In genomic region chr5:33656739-33657138, GRCm38 (mm10) we compare ENCODE assay signal across 8 mouse cellular contexts. TPM values are rescaled to one million over a fixed set of nuclear protein-coding genes. Genes with fewer than 3 reads are reported as not detected.
DNase-seq lines count a peak whose midpoint lies in the region; ATAC-seq and TF ChIP-seq lines count a peak whose summit lies in the region.

No protein-coding gene starts in this region.

- intact Hi-C loops in gastrocnemius, postnatal 36 days (cut with DNase I): loop anchor here (10.0 kb wide), 1 partner anchor 528 kb away; the partner anchor contains the start of gene Mxd4

- WGBS in cerebellum, adult 2 months: 3% methylated on average over 1 of the region's 1 CpGs
- 35% methylated on average over 1 of the region's 1 CpGs for WGBS in neural tube, embryonic 11.5 days
- WGBS in limb, embryonic 13.5 days: 9% methylated on average over 1 of the region's 1 CpGs
- 10% methylated on average over 1 of the region's 1 CpGs for WGBS in stomach, embryonic 14.5 days

- H3K9ac ChIP-seq in neural tube, embryonic 11.5 days (ENCODE audit: low read length): peak overlapping the region; percentile 41
- H3K9ac ChIP-seq in limb, embryonic 13.5 days: peak overlapping the region; percentile 82
- peak overlapping the region; percentile 53 for H3K9ac ChIP-seq in stomach, embryonic 14.5 days (replicated peaks; ENCODE audit: low read depth, low read length)

- DNase-seq in cerebellum, adult 2 months: no peak
- DNase-seq in cerebellum, adult 9-10 months: no peak
- DNase-seq in neural tube, embryonic 11.5 days (ENCODE audit: low spot score): no peak
- no peak for DNase-seq in neural tube, embryonic 10.5 days (ENCODE audit: extremely low spot score, low spot score)
- no peak for DNase-seq in c-Kit-positive CD71-positive TER-119-positive erythroid progenitor cells, embryonic 14.5 days (ENCODE audit: low spot score)
- no peak for DNase-seq in gastrocnemius, postnatal 36 days

- H3K36me3 ChIP-seq in neural tube, embryonic 11.5 days (ENCODE audit: control insufficient read depth, insufficient read depth, low read length): peaks cover 3% of the 10 kb centered on the region
- peaks cover 38% of the 10 kb centered on the region for H3K36me3 ChIP-seq in limb, embryonic 13.5 days
- peaks cover 20% of the 10 kb centered on the region for H3K36me3 ChIP-seq in stomach, embryonic 14.5 days (ENCODE audit: control insufficient read depth, insufficient read depth, low read length)

- H3K9me3 ChIP-seq in neural tube, embryonic 11.5 days (ENCODE audit: control insufficient read depth, low read length): no peaks in the 10 kb centered on the region
- H3K9me3 ChIP-seq in limb, embryonic 13.5 days: no peaks in the 10 kb centered on the region
- H3K9me3 ChIP-seq in stomach, embryonic 14.5 days (ENCODE audit: control insufficient read depth, low read depth, low read length): no peaks in the 10 kb centered on the region

- no peaks in the 10 kb centered on the region for H3K27me3 ChIP-seq in cerebellum, adult 2 months (ENCODE audit: control insufficient read depth, insufficient read depth, low read length)
- H3K27me3 ChIP-seq in neural tube, embryonic 11.5 days (ENCODE audit: control insufficient read depth, insufficient read depth, low read length): no peaks in the 10 kb centered on the region
- no peaks in the 10 kb centered on the region for H3K27me3 ChIP-seq in limb, embryonic 13.5 days
- no peaks in the 10 kb centered on the region for H3K27me3 ChIP-seq in stomach, embryonic 14.5 days (ENCODE audit: control insufficient read depth, insufficient read depth, low read length)

- no peak for TF ChIP-seq CTCF in cerebellum, adult 2 months (IDR thresholded peaks at IDR 0.05; ENCODE audit: borderline replicate concordance, insufficient read depth, low read depth, low read length)

- no peak for TF ChIP-seq POLR2A in cerebellum, adult 2 months (IDR thresholded peaks at IDR 0.05; ENCODE audit: borderline replicate concordance, insufficient read depth, low read length)

- ATAC-seq in neural tube, embryonic 11.5 days (ENCODE audit: insufficient read depth, low FRiP score, low TSS enrichment): no peak
- ATAC-seq in limb, embryonic 13.5 days (ENCODE audit: low FRiP score, low read depth): no peak
- no peak for ATAC-seq in stomach, embryonic 14.5 days (ENCODE audit: insufficient number of reproducible peaks, insufficient read depth, low FRiP score, low read depth)

- peak overlapping the region; percentile 96 for H3K4me3 ChIP-seq in cerebellum, adult 2 months (replicated peaks; ENCODE audit: insufficient read depth, low read depth, low read length)
- H3K4me3 ChIP-seq in neural tube, embryonic 11.5 days (ENCODE audit: low read depth, low read length): peak overlapping the region; percentile 72
- H3K4me3 ChIP-seq in limb, embryonic 13.5 days: peak overlapping the region; percentile 79
- peak overlapping the region; percentile 76 for H3K4me3 ChIP-seq in stomach, embryonic 14.5 days (ENCODE audit: low read depth, low read length)

- peak overlapping the region; percentile 68 for H3K4me2 ChIP-seq in neural tube, embryonic 11.5 days (ENCODE audit: low read depth)
- H3K4me2 ChIP-seq in limb, embryonic 13.5 days (replicated peaks): peak overlapping the region; percentile 95
- peak overlapping the region; percentile 92 for H3K4me2 ChIP-seq in stomach, embryonic 14.5 days (replicated peaks; ENCODE audit: low read depth, low read length)

- H3K27ac ChIP-seq in cerebellum, adult 2 months (ENCODE audit: insufficient read depth, low read length): peak overlapping the region; percentile 78; the same call in 1 of the 2 replicates
- H3K27ac ChIP-seq in neural tube, embryonic 11.5 days (ENCODE audit: low read depth, low read length): no peak overlapping the region
- H3K27ac ChIP-seq in limb, embryonic 13.5 days: peak overlapping the region; percentile 74
- peak overlapping the region; percentile 53; the same call in 1 of the 2 replicates for H3K27ac ChIP-seq in stomach, embryonic 14.5 days (ENCODE audit: low read length)

- H3K4me1 ChIP-seq in cerebellum, adult 2 months (ENCODE audit: control insufficient read depth, insufficient read depth, low read length): peaks cover 8% of the 10 kb centered on the region
- peaks cover 8% of the 10 kb centered on the region for H3K4me1 ChIP-seq in neural tube, embryonic 11.5 days (ENCODE audit: control insufficient read depth, insufficient read depth, low read length)
- H3K4me1 ChIP-seq in limb, embryonic 13.5 days: peaks cover 42% of the 10 kb centered on the region
- peaks cover 13% of the 10 kb centered on the region for H3K4me1 ChIP-seq in stomach, embryonic 14.5 days (ENCODE audit: control insufficient read depth, insufficient read depth, low read length)

RNA-seq across cellular contexts. Expression of gene Tacc3, which starts 1.2 kb away (rescaled TPM):
- 9.2 and 9.8 TPM in 2 replicates for polyA plus RNA-seq in cerebellum, adult 2 months (2012; rRNA removed)
- polyA plus RNA-seq in neural tube, embryonic 11.5 days (2014; fragmentation: Nextera tagmentation; extraction: Ambion mirVana): 238 and 260 TPM in 2 replicates
- 196 and 197 TPM in 2 replicates for polyA plus RNA-seq in limb, embryonic 13.5 days (2015; fragmentation: Nextera tagmentation; extraction: Ambion mirVana)
- 168 and 174 TPM in 2 replicates for polyA plus RNA-seq in stomach, embryonic 14.5 days (2014; fragmentation: Nextera tagmentation; extraction: Ambion mirVana)
- total RNA-seq in gastrocnemius, postnatal 36 days (2021): 1 to 10 TPM; 1.6 to 3.1 TPM

RNA-seq across cellular contexts. Expression of gene Tmem129, which starts 1.5 kb away (rescaled TPM):
- 50.1 and 50.2 TPM in 2 replicates for polyA plus RNA-seq in cerebellum, adult 2 months (2012; rRNA removed)
- 38.6 and 39.7 TPM in 2 replicates for polyA plus RNA-seq in neural tube, embryonic 11.5 days (2014; fragmentation: Nextera tagmentation; extraction: Ambion mirVana)
- polyA plus RNA-seq in limb, embryonic 13.5 days (2015; fragmentation: Nextera tagmentation; extraction: Ambion mirVana): 45.2 and 46.0 TPM in 2 replicates
- 36.3 and 39.8 TPM in 2 replicates for polyA plus RNA-seq in stomach, embryonic 14.5 days (2014; fragmentation: Nextera tagmentation; extraction: Ambion mirVana)
- 1 to 10 TPM; 6.1 to 9.7 TPM for total RNA-seq in gastrocnemius, postnatal 36 days (2021)

RNA-seq across cellular contexts. Expression of gene Slbp, which starts 4.4 kb away (rescaled TPM):
- polyA plus RNA-seq in cerebellum, adult 2 months (2012; rRNA removed): 39.4 and 41.8 TPM in 2 replicates
- polyA plus RNA-seq in neural tube, embryonic 11.5 days (2014; fragmentation: Nextera tagmentation; extraction: Ambion mirVana): 242 and 267 TPM in 2 replicates
- polyA plus RNA-seq in limb, embryonic 13.5 days (2015; fragmentation: Nextera tagmentation; extraction: Ambion mirVana): 252 and 254 TPM in 2 replicates
- polyA plus RNA-seq in stomach, embryonic 14.5 days (2014; fragmentation: Nextera tagmentation; extraction: Ambion mirVana): 223 TPM in 2 replicates
- 1 to 10 TPM; 7.4 to 7.6 TPM for total RNA-seq in gastrocnemius, postnatal 36 days (2021)

RNA-seq across cellular contexts. Expression of gene Gm9903, which starts 27.0 kb away (rescaled TPM):
- polyA plus RNA-seq in cerebellum, adult 2 months (2012; rRNA removed): 0.93 and 1.1 TPM in 2 replicates
- 0.58 and 0.77 TPM in 2 replicates for polyA plus RNA-seq in neural tube, embryonic 11.5 days (2014; fragmentation: Nextera tagmentation; extraction: Ambion mirVana)
- polyA plus RNA-seq in limb, embryonic 13.5 days (2015; fragmentation: Nextera tagmentation; extraction: Ambion mirVana): 0.56 and 0.66 TPM in 2 replicates
- polyA plus RNA-seq in stomach, embryonic 14.5 days (2014; fragmentation: Nextera tagmentation; extraction: Ambion mirVana): 0.32 and 0.42 TPM in 2 replicates
- total RNA-seq in gastrocnemius, postnatal 36 days (2021): under 1 TPM; 0.42 to 0.54 TPM

RNA-seq across cellular contexts. Expression of gene Fam53a, which starts 27.3 kb away (rescaled TPM):
- polyA plus RNA-seq in cerebellum, adult 2 months (2012; rRNA removed): 18.0 and 18.5 TPM in 2 replicates
- 53.4 and 59.3 TPM in 2 replicates for polyA plus RNA-seq in neural tube, embryonic 11.5 days (2014; fragmentation: Nextera tagmentation; extraction: Ambion mirVana)
- 69.6 and 80.0 TPM in 2 replicates for polyA plus RNA-seq in limb, embryonic 13.5 days (2015; fragmentation: Nextera tagmentation; extraction: Ambion mirVana)
- polyA plus RNA-seq in stomach, embryonic 14.5 days (2014; fragmentation: Nextera tagmentation; extraction: Ambion mirVana): 66.0 and 66.8 TPM in 2 replicates
- 10 to 100 TPM; 56.9 to 61.8 TPM for total RNA-seq in gastrocnemius, postnatal 36 days (2021)

Comparison
In these comparisons a context has a peak if more than half of its experiments do, and no peak if none do; other contexts are left out.
1. RNA of gene Tacc3, which starts 1.2 kb away (polyA plus RNA-seq): 238 to 260 TPM in neural tube, embryonic 11.5 days, 196 to 197 TPM in limb, embryonic 13.5 days and 168 to 174 TPM in stomach, embryonic 14.5 days; 9.2 to 9.8 TPM in cerebellum, adult 2 months; every median in the first group is over 10 times any median in the second.
2. Peak in every context shown above with its lines, with median percentiles within 50 percentile points of each other: H3K4me3 ChIP-seq, H3K4me2 ChIP-seq and H3K9ac ChIP-seq.